Mouse (Mus musculus) forebrain, embryonic 10.5 days (tissue): Measurements from ENCODE around the gene Klhl22. TPM values are rescaled to one million over a fixed set of nuclear protein-coding genes. Genes with fewer than 3 reads are reported as not detected.

Experiments used
- DNase-seq: peaks from one replicate; pipeline ENCODE4 v3.0.0-alpha.2; 2017; ENCODE audit warnings: low spot score; ENCODE audit errors: extremely low spot score
- H3K27ac ChIP-seq: fragments of 300-500 bp; sonication (generic); 2 replicates; pipeline ENCODE4 v1.5.1; 2016; ENCODE audit warnings: mild to moderate bottlenecking
- H3K27me3 ChIP-seq: fragments of 300-500 bp; sonication (generic); 2 replicates; pipeline ENCODE4 v1.6.1; 2016; ENCODE audit warnings: mild to moderate bottlenecking; ENCODE audit not compliant: poor library complexity, severe bottlenecking
- H3K36me3 ChIP-seq: fragments of 300-500 bp; sonication (generic); replicated peaks from 2 replicates; pipeline ENCODE4 v1.6.1; 2016; ENCODE audit warnings: mild to moderate bottlenecking, moderate library complexity
- H3K4me1 ChIP-seq: fragments of 300-500 bp; sonication (generic); 2 replicates; pipeline ENCODE4 v1.6.1; 2016
- H3K4me3 ChIP-seq: fragments of 300-500 bp; sonication (generic); 2 replicates; pipeline ENCODE4 v1.5.1; 2016; ENCODE audit warnings: mild to moderate bottlenecking, moderate library complexity
- H3K9me3 ChIP-seq: fragments of 300-500 bp; sonication (generic); 2 replicates; pipeline ENCODE4 v1.6.1; 2016; ENCODE audit warnings: mild to moderate bottlenecking, moderate library complexity
- WGBS: fragments of 180-500 bp; shearing (Covaris S2); methylation state at CpG from one replicate; pipeline ENCODE4 v1.1.7; 2016; 5-methylcytosine and 5-hydroxymethylcytosine counted together
- polyA plus RNA-seq: library from polyadenylated mRNA; unstranded; fragments of >200 nt; fragmentation: Nextera tagmentation; extraction: Ambion mirVana; gene quantifications from 2 replicates; pipeline ENCODE4 v1.2.1, GENCODE M21; 2016

Klhl22 gene
- polyA plus RNA-seq, 1 experiment from 2014 or later: 55.4 TPM

GRCm38 (mm10) chr16:17797812-17798311, 38.4 kb downstream of the Klhl22 start:
- H3K9me3 ChIP-seq: no peaks in the 10 kb centered on the region
- peak overlapping the region; percentile 60 for H3K4me3 ChIP-seq
- peaks cover 51% of the 10 kb centered on the region for H3K4me1 ChIP-seq
- peaks cover 13% of the 10 kb centered on the region for H3K36me3 ChIP-seq
- peaks cover 90% of the 10 kb centered on the region for H3K27me3 ChIP-seq
- WGBS: 2% methylated on average over 29 of the region's 29 CpGs
- DNase-seq: peak; percentile 56
- peak overlapping the region; percentile 88 for H3K27ac ChIP-seq

- WGBS: 1% methylated on average over 35 of the region's 45 CpGs
- H3K36me3 ChIP-seq: peaks cover 6% of the 10 kb centered on the region; the same call in 1 of the 2 replicates
- DNase-seq: peak; percentile 61
- peak overlapping the region; percentile 88 for H3K27ac ChIP-seq
- no peaks in the 10 kb centered on the region for H3K9me3 ChIP-seq
- peaks cover 97% of the 10 kb centered on the region for H3K27me3 ChIP-seq
- H3K4me3 ChIP-seq: peak overlapping the region; percentile 60
- H3K4me1 ChIP-seq: peaks cover 58% of the 10 kb centered on the region
These were observed 39.1 kb downstream of the Klhl22 start for GRCm38 (mm10) chr16:17798321-17799180.

GRCm38 (mm10) chr16:17799584-17799983, 40.2 kb downstream of the Klhl22 start:
- H3K36me3 ChIP-seq: no peaks in the 10 kb centered on the region
- no peak overlapping the region for H3K27ac ChIP-seq
- peaks cover 100% of the 10 kb centered on the region for H3K27me3 ChIP-seq
- no peaks in the 10 kb centered on the region for H3K9me3 ChIP-seq
- peaks cover 68% of the 10 kb centered on the region for H3K4me1 ChIP-seq
- no peak overlapping the region for H3K4me3 ChIP-seq
- no peak for DNase-seq

GRCm38 (mm10) chr16:17801777-17802455, 42.5 kb downstream of the Klhl22 start:
- DNase-seq: no peak
- H3K4me1 ChIP-seq: peaks cover 75% of the 10 kb centered on the region

GRCm38 (mm10) chr16:17802456-17802838, 43.0 kb downstream of the Klhl22 start:
- 4% methylated on average over 18 of the region's 18 CpGs for WGBS
- Histone ChIP-seq H3K27ac (no peak overlapping the region), H3K27me3 (peaks cover 100% of the 10 kb centered on the region), H3K9me3 (no peaks in the 10 kb centered on the region), H3K4me1 (peaks cover 75% of the 10 kb centered on the region), H3K4me3 (peak overlapping the region; percentile 53), H3K36me3 (no peaks in the 10 kb centered on the region)
- peak; percentile 38 for DNase-seq

More at GRCm38 (mm10) chr16:17801777-17802455, 42.5 kb downstream of the Klhl22 start:
- WGBS: under 1% methylated on average over 7 of the region's 7 CpGs
- Histone ChIP-seq H3K27me3 (peaks cover 100% of the 10 kb centered on the region), H3K9me3 (no peaks in the 10 kb centered on the region), H3K27ac (no peak overlapping the region), H3K36me3 (no peaks in the 10 kb centered on the region), H3K4me3 (no peak overlapping the region; the same call in 1 of the 2 replicates)

GRCm38 (mm10) chr16:17802839-17803674, 43.6 kb downstream of the Klhl22 start:
- Histone ChIP-seq H3K36me3 (no peaks in the 10 kb centered on the region), H3K27me3 (peaks cover 100% of the 10 kb centered on the region), H3K27ac (peak overlapping the region; percentile 56; the same call in 1 of the 2 replicates)

GRCm38 (mm10) chr16:17803675-17804448, 44.4 kb downstream of the Klhl22 start:
- DNase-seq: peak; percentile 33
- Histone ChIP-seq H3K27ac (no peak overlapping the region; the same call in 1 of the 2 replicates), H3K4me1 (peaks cover 72% of the 10 kb centered on the region), H3K4me3 (peak overlapping the region; percentile 53), H3K36me3 (no peaks in the 10 kb centered on the region), H3K27me3 (peaks cover 99% of the 10 kb centered on the region), H3K9me3 (no peaks in the 10 kb centered on the region)
- 4% methylated on average over 33 of the region's 33 CpGs for WGBS

More at GRCm38 (mm10) chr16:17802839-17803674, 43.6 kb downstream of the Klhl22 start:
- Histone ChIP-seq H3K4me1 (peaks cover 75% of the 10 kb centered on the region), H3K9me3 (no peaks in the 10 kb centered on the region), H3K4me3 (peak overlapping the region; percentile 53)
- peak; percentile 49 for DNase-seq
- 1% methylated on average over 83 of the region's 83 CpGs for WGBS

- peak; percentile 73 for DNase-seq
- H3K4me3 ChIP-seq: peak overlapping the region; percentile 53
- WGBS: under 1% methylated on average over 33 of the region's 33 CpGs
- H3K27me3 ChIP-seq: peaks cover 99% of the 10 kb centered on the region
- H3K27ac ChIP-seq: no peak overlapping the region; the same call in 1 of the 2 replicates
- H3K36me3 ChIP-seq: no peaks in the 10 kb centered on the region
- H3K4me1 ChIP-seq: peaks cover 76% of the 10 kb centered on the region
- H3K9me3 ChIP-seq: no peaks in the 10 kb centered on the region
These were observed 45.1 kb downstream of the Klhl22 start for GRCm38 (mm10) chr16:17804449-17804912.

- Histone ChIP-seq H3K4me1 (peaks cover 80% of the 10 kb centered on the region), H3K36me3 (no peaks in the 10 kb centered on the region), H3K9me3 (no peaks in the 10 kb centered on the region), H3K4me3 (peak overlapping the region; percentile 53), H3K27ac (no peak overlapping the region), H3K27me3 (peaks cover 99% of the 10 kb centered on the region)
- DNase-seq: peak; percentile 20
- 11% methylated on average over 7 of the region's 7 CpGs for WGBS
These were observed 45.6 kb downstream of the Klhl22 start for GRCm38 (mm10) chr16:17804982-17805381.

GRCm38 (mm10) chr16:17806581-17807191, 47.3 kb downstream of the Klhl22 start:
- Histone ChIP-seq H3K27ac (peak overlapping the region; percentile 86), H3K36me3 (no peaks in the 10 kb centered on the region), H3K27me3 (peaks cover 98% of the 10 kb centered on the region), H3K9me3 (no peaks in the 10 kb centered on the region), H3K4me3 (peak overlapping the region; percentile 62), H3K4me1 (peaks cover 78% of the 10 kb centered on the region)
- 2% methylated on average over 50 of the region's 50 CpGs for WGBS
- peak; percentile 64 for DNase-seq
